Mouse (Mus musculus): Measurements from ENCODE around the gene Trpc2.

Gene Trpc2

GRCm38 (mm10) chr7:102102696-102103095 lies 19.8 kb downstream of the Trpc2 start:
- no peak for DNase-seq

- DNase-seq: no peak
These were observed 20.6 kb downstream of the Trpc2 start for GRCm38 (mm10) chr7:102103555-102103954.

GRCm38 (mm10) chr7:102104126-102104525 lies 21.2 kb downstream of the Trpc2 start:
- no peak for DNase-seq

GRCm38 (mm10) chr7:102106700-102107141 lies 23.8 kb downstream of the Trpc2 start:
- no peak for DNase-seq

GRCm38 (mm10) chr7:102108206-102108605 lies 25.3 kb downstream of the Trpc2 start:
- DNase-seq: no peak

- no peak for DNase-seq
These were observed 26.3 kb downstream of the Trpc2 start, which contains the start of gene Art5 for GRCm38 (mm10) chr7:102109171-102109570. Gene Art5 (minus strand): TSS chr7:102109489.

GRCm38 (mm10) chr7:102109746-102110145 lies 26.8 kb downstream of the Trpc2 start:
- no peak for DNase-seq

GRCm38 (mm10) chr7:102113151-102113729 lies 30.3 kb downstream of the Trpc2 start:
- DNase-seq: no peak

GRCm38 (mm10) chr7:102116579-102117331 lies 33.8 kb downstream of the Trpc2 start, which contains the start of gene Chrna10:
Gene Chrna10 (minus strand): TSS chr7:102116828.
- no peak for DNase-seq

GRCm38 (mm10) chr7:102117382-102117781 lies 34.5 kb downstream of the Trpc2 start:
- no peak for DNase-seq

- DNase-seq: no peak
These were observed 37.4 kb downstream of the Trpc2 start for GRCm38 (mm10) chr7:102120326-102120725.

GRCm38 (mm10) chr7:102132395-102132794 lies 49.5 kb downstream of the Trpc2 start:
- no peak for DNase-seq

- DNase-seq: peak; percentile 62
These were observed 54.5 kb downstream of the Trpc2 start for GRCm38 (mm10) chr7:102137464-102137863.

GRCm38 (mm10) chr7:102137898-102138297 lies 55.0 kb downstream of the Trpc2 start:
- DNase-seq: no peak
